Mouse (Mus musculus) frontal cortex, postnatal 14 days (tissue): ENCODE results near the gene Sumo1.

ENCODE experiments used
- DNase-seq, 2 experiments: peaks; one replicate each; pipeline ENCODE4 v3.0.0; 2022; ENCODE audit warnings: low spot score in 2 of 2

Sumo1 gene

GRCm38 (mm10) chr1:59549036-59549675 is 121.5 kb downstream of the Sumo1 start:
- DNase-seq = no peak

- DNase-seq = no peak
Measured at GRCm38 (mm10) chr1:59548486-59548885, 122.1 kb downstream of the Sumo1 start.

- no peak for DNase-seq
Measured at GRCm38 (mm10) chr1:59543911-59544310, 126.7 kb downstream of the Sumo1 start.

- no peak for DNase-seq
Measured at GRCm38 (mm10) chr1:59542231-59542630, 128.4 kb downstream of the Sumo1 start.

GRCm38 (mm10) chr1:59541271-59542020 is 129.2 kb downstream of the Sumo1 start:
- DNase-seq = no peak

DNA sequence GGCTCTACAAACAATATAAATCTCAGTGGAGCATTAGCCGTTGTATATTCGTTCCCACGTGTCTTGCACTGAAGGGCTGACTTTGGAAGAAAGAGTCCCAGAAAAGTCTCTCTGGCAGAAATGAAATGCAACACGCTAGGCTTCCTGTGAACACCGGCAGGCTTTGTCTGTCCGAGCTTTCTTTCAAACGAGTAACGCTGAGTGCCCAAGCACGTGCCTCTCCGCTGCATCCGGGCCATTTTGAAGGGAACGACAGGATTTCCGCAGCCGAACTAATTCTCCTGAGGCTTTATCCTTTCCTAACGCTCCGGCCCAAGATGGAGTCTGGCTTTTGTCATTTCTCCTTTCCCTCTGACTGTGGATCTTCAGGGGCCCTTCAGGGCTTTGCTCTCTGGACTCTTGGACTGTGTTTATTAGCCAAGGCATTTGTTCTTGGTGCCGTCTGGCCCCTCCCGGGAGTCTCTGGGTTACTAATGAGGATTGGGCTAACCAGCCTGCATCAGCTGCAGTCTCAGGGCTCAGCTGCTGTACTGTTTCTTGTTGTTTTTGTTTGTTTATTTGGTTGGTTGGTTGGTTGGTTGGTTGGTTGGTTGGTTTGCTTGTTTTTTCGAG is 130.0 kb downstream of the Sumo1 start:
- no peak for DNase-seq

GRCm38 (mm10) chr1:59538381-59538780 is 132.3 kb downstream of the Sumo1 start:
- no peak for DNase-seq
